Comparison of ENCODE assay signal across 26 mouse cellular contexts in genomic region chr5:119213692-119214357, GRCm38 (mm10).
A peak's percentile ranks its signal among the peaks of the same experiment; 100 is the strongest.
DNase-seq lines count a peak whose midpoint lies in the region; ATAC-seq lines count a peak whose summit lies in the region.
"Had no signal": no experiment of that assay in that cellular context is flagged by ENCODE, and none has a peak within 500 bp of the region (broad histone marks: within the 10 kb centered on the region; RNA-seq: fewer than 3 reads in every experiment).

No protein-coding gene starts in this region.

- H3K36me3 ChIP-seq in intestine, embryonic 15.5 days = no peaks in the 10 kb centered on the region
- H3K36me3 ChIP-seq: hindbrain, embryonic 12.5 days; neural tube, embryonic 15.5 days had no signal

- no peaks in the 10 kb centered on the region for H3K9me3 ChIP-seq in intestine, embryonic 15.5 days
- H3K9me3 ChIP-seq: neural tube, embryonic 15.5 days had no signal

- H3K9ac ChIP-seq in intestine, embryonic 15.5 days = no peak overlapping the region
- H3K9ac ChIP-seq: hindbrain, embryonic 12.5 days; liver, embryonic 14.5 days; neural tube, embryonic 15.5 days had no signal

- H3K4me2 ChIP-seq in intestine, embryonic 15.5 days (replicated peaks) = no peak overlapping the region
- H3K4me2 ChIP-seq: hindbrain, embryonic 12.5 days; neural tube, embryonic 15.5 days had no signal

- DNase-seq in left cerebral cortex, adult 11 months (ENCODE audit: low spot score) = peak; percentile 18
- DNase-seq in left cerebral cortex, postnatal 14 days (ENCODE audit: low spot score in 2 of 2) = no peak
- peak; percentile 20 for DNase-seq in 3T3-L1 (ENCODE audit: low read depth, low spot score)
- DNase-seq in brain, adult 2 months (ENCODE audit: low read depth, low spot score) = peak; percentile 70
- peak; percentile 20 to 31 for DNase-seq in frontal cortex, postnatal 36 days (ENCODE audit: low spot score in 2 of 2)
- no peak for DNase-seq in heart, postnatal 25 days (ENCODE audit: low spot score)
- no peak for DNase-seq in cerebellum, postnatal 14 days
- DNase-seq: adrenal gland, adult 8-10 months; B cell, adult 2 months; cerebellum, adult 11 months; cerebellum, adult 9-10 months; heart, postnatal 14 days; kidney, adult 9 months; kidney, postnatal 10 days; layer of hippocampus, postnatal 36 days; liver; lung, adult 2 months; midbrain, embryonic 14.5 days had no signal

- no peaks in the 10 kb centered on the region for H3K4me1 ChIP-seq in intestine, embryonic 15.5 days (replicated peaks)

- H3K27me3 ChIP-seq in intestine, embryonic 15.5 days (replicated peaks) = no peaks in the 10 kb centered on the region
- H3K27me3 ChIP-seq: hindbrain, embryonic 12.5 days; neural tube, embryonic 15.5 days had no signal

- H3K27ac ChIP-seq in intestine, embryonic 15.5 days = no peak overlapping the region
- H3K27ac ChIP-seq: hindbrain, embryonic 12.5 days; hindbrain, postnatal 0 days; liver, embryonic 14.5 days; neural tube, embryonic 15.5 days had no signal

- 54% methylated on average over 7 of the region's 7 CpGs for WGBS in intestine, embryonic 15.5 days

- no peak overlapping the region for H3K4me3 ChIP-seq in intestine, embryonic 15.5 days (replicated peaks)
- H3K4me3 ChIP-seq: hindbrain, embryonic 12.5 days; neural tube, embryonic 15.5 days had no signal

- intact Hi-C loops in left cerebral cortex, postnatal 14 days (cut with DNase I) = no loop called here
- intact Hi-C loops in heart, postnatal 25 days (cut with DNase I) = no loop called here

- ATAC-seq in intestine, embryonic 15.5 days = no peak
- ATAC-seq: activated CD4-positive, CD25-positive, alpha-beta regulatory T cell, adult 4 months; forebrain, embryonic 16.5 days; hindbrain, postnatal 0 days; intestine, postnatal 0 days had no signal

Comparison
In these comparisons a context has a peak if more than half of its experiments do, and no peak if none do; other contexts are left out.
1. DNase-seq: peak in left cerebral cortex, adult 11 months (single experiment), 3T3-L1 (single experiment), brain, adult 2 months (single experiment) and frontal cortex, postnatal 36 days (2 of 2); none in left cerebral cortex, postnatal 14 days (0 of 2), heart, postnatal 25 days (single experiment) and cerebellum, postnatal 14 days (0 of 2).